Mouse (Mus musculus): ENCODE measurements at regions not wholly inside any gene's neighbourhood (a gene's known extent, or its start where the extent isn't known, plus 50 kb on each side); places are given as distances from the start of the nearest gene placed in this dataset.
"Not testable (repeated sequence)": the region's sequence is repeated elsewhere in the genome, so short reads cannot be mapped to it uniquely, and the experiment has no call there.

DNA sequence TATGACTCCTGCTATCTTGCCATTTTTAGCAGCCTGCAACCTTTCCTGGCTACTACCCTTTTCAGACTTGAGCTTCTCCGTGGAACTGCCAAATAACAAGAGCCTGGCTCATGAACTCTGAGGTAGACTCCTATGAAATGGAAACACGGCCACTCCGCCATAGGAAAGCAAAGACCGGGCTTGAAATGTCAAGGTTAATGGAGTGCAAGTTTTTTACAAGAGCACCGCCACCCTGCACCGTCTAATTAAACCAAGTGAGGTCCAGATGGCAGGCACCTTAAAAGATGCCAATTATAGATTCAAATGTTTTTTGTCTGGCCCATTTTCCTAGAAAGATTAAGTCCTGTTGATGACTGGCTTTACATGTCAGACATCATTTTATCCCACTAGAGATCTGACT is 818.0 kb upstream of the Sox9 start:
- TF ChIP-seq CTCF (IDR thresholded peaks at IDR 0.05; ENCODE audit: extremely low read depth, insufficient read depth, insufficient read length, insufficient replicate concordance) (no peak), POLR2A (IDR thresholded peaks at IDR 0.05; ENCODE audit: low read depth, low read length) (no peak)
- no peak for DNase-seq (ENCODE audit: low read depth in 1 of 2, low spot score in 2 of 2)
- Histone ChIP-seq H3K27me3 (ENCODE audit: control insufficient read depth, insufficient read depth, low read length) (no peaks in the 10 kb centered on the region), H3K27ac (ENCODE audit: insufficient read depth, low read length) (no peak overlapping the region), H3K36me3 (ENCODE audit: control insufficient read depth, insufficient read depth, low read length) (no peaks in the 10 kb centered on the region), H3K4me3 (ENCODE audit: extremely low read depth, insufficient read depth, insufficient read length) (no peak overlapping the region), H3K4me1 (ENCODE audit: control insufficient read depth, insufficient read depth, insufficient read length) (no peaks in the 10 kb centered on the region)
- WGBS: 86% methylated on average over 6 of the region's 6 CpGs

DNA sequence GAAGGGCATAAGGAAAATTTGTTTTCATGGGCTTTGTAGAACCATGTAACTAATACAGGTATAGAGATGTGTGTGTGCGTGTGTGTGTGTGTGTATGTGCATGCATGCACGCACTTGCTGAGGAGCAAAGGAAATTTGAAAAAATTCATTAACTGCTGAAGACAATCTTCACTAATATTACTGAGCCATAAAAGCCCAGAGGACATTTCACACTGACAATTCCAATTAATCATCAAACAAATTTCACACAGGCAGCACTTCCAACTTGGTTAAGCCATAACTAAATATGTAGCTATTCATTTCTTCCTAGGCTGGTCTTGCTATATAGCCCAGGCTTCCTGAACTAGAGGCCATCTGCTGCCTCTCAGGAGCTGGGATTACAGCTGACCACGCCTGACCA is 815.6 kb upstream of the Sox9 start:
- DNase-seq (ENCODE audit: low read depth in 1 of 2, low spot score in 2 of 2): no peak
- no peaks in the 10 kb centered on the region for H3K27me3 ChIP-seq (ENCODE audit: control insufficient read depth, insufficient read depth, low read length)
- H3K27ac ChIP-seq (ENCODE audit: insufficient read depth, low read length): no peak overlapping the region
- no peak for TF ChIP-seq CTCF (IDR thresholded peaks at IDR 0.05; ENCODE audit: extremely low read depth, insufficient read depth, insufficient read length, insufficient replicate concordance)
- no peak for TF ChIP-seq POLR2A (IDR thresholded peaks at IDR 0.05; ENCODE audit: low read depth, low read length)
- 92% methylated on average over 3 of the region's 3 CpGs for WGBS
- H3K36me3 ChIP-seq (ENCODE audit: control insufficient read depth, insufficient read depth, low read length): no peaks in the 10 kb centered on the region
- H3K4me1 ChIP-seq (ENCODE audit: control insufficient read depth, insufficient read depth, insufficient read length): no peaks in the 10 kb centered on the region
- H3K4me3 ChIP-seq (ENCODE audit: extremely low read depth, insufficient read depth, insufficient read length): no peak overlapping the region

DNA sequence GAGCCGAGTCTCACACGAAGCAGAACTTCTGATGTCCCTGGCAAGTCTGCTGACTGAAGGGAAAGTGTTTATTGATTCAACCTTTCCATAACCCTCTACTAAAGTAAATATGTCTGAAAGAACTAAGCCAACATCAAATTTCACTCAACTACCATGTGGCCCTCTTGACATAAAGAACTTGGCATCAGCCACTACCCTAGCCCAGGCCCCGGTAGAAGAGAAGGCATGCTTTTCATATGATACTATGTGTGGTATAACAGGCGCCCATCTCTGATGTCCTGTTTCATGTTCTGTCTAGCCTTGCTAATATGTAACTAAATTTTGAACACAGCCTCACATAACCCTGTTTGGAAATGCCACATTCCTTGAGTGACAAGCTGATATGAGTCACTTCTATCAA is 811.0 kb upstream of the Sox9 start:
- H3K27me3 ChIP-seq (ENCODE audit: control insufficient read depth, insufficient read depth, low read length): no peaks in the 10 kb centered on the region
- whole genome bisulfite sequencing: 92% methylated on average over 4 of the region's 4 CpGs
- H3K4me1 ChIP-seq (ENCODE audit: control insufficient read depth, insufficient read depth, insufficient read length): no peaks in the 10 kb centered on the region
- no peak overlapping the region for H3K4me3 ChIP-seq (ENCODE audit: extremely low read depth, insufficient read depth, insufficient read length)
- H3K36me3 ChIP-seq (ENCODE audit: control insufficient read depth, insufficient read depth, low read length): no peaks in the 10 kb centered on the region
- H3K27ac ChIP-seq (ENCODE audit: insufficient read depth, low read length): no peak overlapping the region
- no peak for DNase-seq (ENCODE audit: low read depth in 1 of 2, low spot score in 2 of 2)
- TF ChIP-seq CTCF (IDR thresholded peaks at IDR 0.05; ENCODE audit: extremely low read depth, insufficient read depth, insufficient read length, insufficient replicate concordance) (no peak), POLR2A (IDR thresholded peaks at IDR 0.05; ENCODE audit: low read depth, low read length) (no peak)

DNA sequence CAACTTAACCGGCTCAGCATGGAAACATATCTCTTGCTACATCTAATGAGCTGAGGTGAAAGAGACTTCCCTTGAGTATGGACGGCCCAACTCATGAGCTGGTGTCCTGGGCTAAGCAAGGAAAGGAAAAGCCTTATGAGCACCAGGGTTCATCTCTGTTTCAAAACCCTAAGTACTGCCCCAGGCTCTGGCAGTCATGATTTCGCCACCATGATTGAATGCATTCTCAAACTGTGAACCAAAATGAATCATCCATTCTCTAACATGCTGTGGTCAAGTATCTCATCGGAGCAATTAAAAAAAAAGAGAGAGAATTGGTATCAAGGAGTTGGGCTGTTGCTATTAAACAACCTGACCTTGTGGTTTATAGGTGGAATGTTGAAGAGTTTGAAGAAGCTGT is 803.4 kb upstream of the Sox9 start:
- Histone ChIP-seq H3K27ac (ENCODE audit: insufficient read depth, low read length) (no peak overlapping the region), H3K4me1 (ENCODE audit: control insufficient read depth, insufficient read depth, insufficient read length) (no peaks in the 10 kb centered on the region), H3K36me3 (ENCODE audit: control insufficient read depth, insufficient read depth, low read length) (no peaks in the 10 kb centered on the region), H3K4me3 (ENCODE audit: extremely low read depth, insufficient read depth, insufficient read length) (no peak overlapping the region), H3K27me3 (ENCODE audit: control insufficient read depth, insufficient read depth, low read length) (no peaks in the 10 kb centered on the region)
- 79% methylated on average over 4 of the region's 4 CpGs for WGBS
- no peak for DNase-seq (ENCODE audit: low read depth in 1 of 2, low spot score in 2 of 2)
- TF ChIP-seq POLR2A (IDR thresholded peaks at IDR 0.05; ENCODE audit: low read depth, low read length) (no peak), CTCF (IDR thresholded peaks at IDR 0.05; ENCODE audit: extremely low read depth, insufficient read depth, insufficient read length, insufficient replicate concordance) (no peak)

- no peak overlapping the region for H3K4me3 ChIP-seq (ENCODE audit: extremely low read depth, insufficient read depth, insufficient read length)
- no peaks in the 10 kb centered on the region for H3K4me1 ChIP-seq (ENCODE audit: control insufficient read depth, insufficient read depth, insufficient read length)
- TF ChIP-seq CTCF (IDR thresholded peaks at IDR 0.05; ENCODE audit: extremely low read depth, insufficient read depth, insufficient read length, insufficient replicate concordance) (no peak), POLR2A (IDR thresholded peaks at IDR 0.05; ENCODE audit: low read depth, low read length) (no peak)
- no peak for DNase-seq (ENCODE audit: low read depth in 1 of 2, low spot score in 2 of 2)
- H3K36me3 ChIP-seq (ENCODE audit: control insufficient read depth, insufficient read depth, low read length): no peaks in the 10 kb centered on the region
- no peaks in the 10 kb centered on the region for H3K27me3 ChIP-seq (ENCODE audit: control insufficient read depth, insufficient read depth, low read length)
- 86% methylated on average over 4 of the region's 4 CpGs for WGBS
- no peak overlapping the region for H3K27ac ChIP-seq (ENCODE audit: insufficient read depth, low read length)
Measured at GRCm38 (mm10) chr11:111996395-111996794, 785.6 kb upstream of the Sox9 start.

DNA sequence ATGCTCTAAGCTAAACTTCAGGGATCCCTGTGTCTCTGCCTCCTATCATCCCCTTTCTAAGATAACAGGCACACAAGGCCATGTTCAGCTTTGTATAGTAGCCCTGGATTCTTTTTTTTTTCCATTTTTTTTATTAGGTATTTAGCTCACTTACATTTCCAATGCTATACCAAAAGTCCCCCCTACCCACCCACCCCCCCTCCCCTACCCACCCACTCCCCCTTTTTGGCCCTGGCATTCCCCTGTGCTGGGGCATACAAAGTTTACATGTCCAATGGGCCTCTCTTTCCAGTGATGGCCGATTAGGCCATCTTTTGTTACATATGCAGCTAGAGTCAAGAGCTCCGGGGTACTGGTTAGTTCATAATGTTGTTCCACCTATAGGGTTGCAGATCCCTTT is 771.2 kb upstream of the Sox9 start:
- not testable (repeated sequence) for H3K4me1 ChIP-seq (ENCODE audit: control insufficient read depth, insufficient read depth, insufficient read length); H3K36me3 ChIP-seq (ENCODE audit: control insufficient read depth, insufficient read depth, low read length); H3K4me3 ChIP-seq (ENCODE audit: extremely low read depth, insufficient read depth, insufficient read length); H3K27me3 ChIP-seq (ENCODE audit: control insufficient read depth, insufficient read depth, low read length); H3K27ac ChIP-seq (ENCODE audit: insufficient read depth, low read length); DNase-seq (ENCODE audit: low read depth in 1 of 2, low spot score in 2 of 2)
- 89% methylated on average over 1 of the region's 2 CpGs for WGBS

- Histone ChIP-seq H3K4me3 (ENCODE audit: extremely low read depth, insufficient read depth, insufficient read length) (no peak overlapping the region), H3K27ac (ENCODE audit: insufficient read depth, low read length) (no peak overlapping the region), H3K36me3 (ENCODE audit: control insufficient read depth, insufficient read depth, low read length) (no peaks in the 10 kb centered on the region), H3K4me1 (ENCODE audit: control insufficient read depth, insufficient read depth, insufficient read length) (no peaks in the 10 kb centered on the region), H3K27me3 (ENCODE audit: control insufficient read depth, insufficient read depth, low read length) (no peaks in the 10 kb centered on the region)
- TF ChIP-seq POLR2A (IDR thresholded peaks at IDR 0.05; ENCODE audit: low read depth, low read length) (no peak), CTCF (IDR thresholded peaks at IDR 0.05; ENCODE audit: extremely low read depth, insufficient read depth, insufficient read length, insufficient replicate concordance) (no peak)
- DNase-seq (ENCODE audit: low read depth in 1 of 2, low spot score in 2 of 2): no peak
- WGBS: 67% methylated on average over 3 of the region's 3 CpGs
Measured at GRCm38 (mm10) chr11:112017906-112018305, 764.1 kb upstream of the Sox9 start.

Data from spleen, adult 2 months (tissue).